Mouse (Mus musculus) heart, adult 2 months (tissue): ENCODE measurements around the gene Mknk2.

Experiments
- CTCF ChIP-seq: fragments of 200-600 bp; IDR thresholded peaks from 2 replicates; pipeline ENCODE4 v1.8.1; 2022; ENCODE audit warnings: antibody characterized with exemption, mild to moderate bottlenecking, moderate library complexity
- POLR2A ChIP-seq: fragments of 200-500 bp; IDR thresholded peaks from 2 replicates; pipeline ENCODE4 v1.6.1; 2011; ENCODE audit warnings: mild to moderate bottlenecking, low read depth, low read length, control low read depth; ENCODE audit not compliant: insufficient read depth

- no peak for TF ChIP-seq CTCF
- TF ChIP-seq POLR2A: no peak
These were observed 25.7 kb upstream of the Mknk2 start for GRCm38 (mm10) chr10:80703643-80704042.
